Comparison of ENCODE assay signal across 18 mouse cellular contexts in genomic region chr11:119641831-119642381, GRCm38 (mm10). TPM values are rescaled to one million over a fixed set of nuclear protein-coding genes. Genes with fewer than 3 reads are reported as not detected.
A peak's percentile ranks its signal among the peaks of the same experiment; 100 is the strongest.
DNase-seq lines count a peak whose midpoint lies in the region; ATAC-seq and TF ChIP-seq lines count a peak whose summit lies in the region.
"Had no signal": no experiment of that assay in that cellular context is flagged by ENCODE, and none has a peak within 500 bp of the region (broad histone marks: within the 10 kb centered on the region; RNA-seq: fewer than 3 reads in every experiment).

No protein-coding gene starts in this region.

- no peaks in the 10 kb centered on the region for H3K36me3 ChIP-seq in heart, adult 2 months (ENCODE audit: control insufficient read depth, insufficient read depth, low read length)
- H3K36me3 ChIP-seq in midbrain, postnatal 0 days (ENCODE audit: insufficient read depth, low read length), result no peaks in the 10 kb centered on the region
- no peaks in the 10 kb centered on the region for H3K36me3 ChIP-seq in midbrain, embryonic 13.5 days
- H3K36me3 ChIP-seq in intestine, postnatal 0 days (ENCODE audit: control insufficient read depth, insufficient read depth), result no peaks in the 10 kb centered on the region
- H3K36me3 ChIP-seq: embryonic facial prominence, embryonic 13.5 days; liver, embryonic 12.5 days; midbrain, embryonic 10.5 days had no signal

- DNase-seq in heart, adult 2 months, result peak in 1 of 2 experiments; percentile 31
- no peak for DNase-seq in heart, adult 8-10 months (ENCODE audit: low spot score)
- peak; percentile 44 for DNase-seq in midbrain, postnatal 0 days (ENCODE audit: low spot score)
- peak; percentile 87 for DNase-seq in cerebellum, adult 9-10 months
- DNase-seq in lung, postnatal 36 days, result no peak
- DNase-seq: kidney, adult 18-20 months; kidney, postnatal 14 days; lung, embryonic 14.5 days; lung, postnatal 4 days; thymus, postnatal 36 days had no signal

- H3K9ac ChIP-seq in heart, adult 2 months (ENCODE audit: low read depth, low read length), result no peak overlapping the region
- H3K9ac ChIP-seq in midbrain, postnatal 0 days (replicated peaks; ENCODE audit: low read length, poor library complexity, severe bottlenecking), result no peak overlapping the region
- no peak overlapping the region for H3K9ac ChIP-seq in midbrain, embryonic 13.5 days (replicated peaks)
- H3K9ac ChIP-seq in intestine, postnatal 0 days (ENCODE audit: low read depth, low read length), result no peak overlapping the region
- H3K9ac ChIP-seq: embryonic facial prominence, embryonic 13.5 days; liver, embryonic 12.5 days; lung, embryonic 14.5 days had no signal

- TF ChIP-seq POLR2A in heart, adult 2 months (IDR thresholded peaks at IDR 0.05; ENCODE audit: insufficient read depth, low read depth, low read length), result no peak

- H3K4me3 ChIP-seq in heart, adult 2 months, result no peak overlapping the region
- no peak overlapping the region for H3K4me3 ChIP-seq in midbrain, postnatal 0 days (ENCODE audit: low read depth, low read length)
- H3K4me3 ChIP-seq in midbrain, embryonic 13.5 days (replicated peaks), result no peak overlapping the region
- no peak overlapping the region for H3K4me3 ChIP-seq in intestine, postnatal 0 days (ENCODE audit: low read depth, low read length)
- H3K4me3 ChIP-seq: embryonic facial prominence, embryonic 13.5 days; left cerebral cortex, adult 2 months; liver, embryonic 12.5 days; midbrain, embryonic 10.5 days had no signal

- H3K79me2 ChIP-seq in heart, adult 2 months (replicated peaks; ENCODE audit: control insufficient read depth, insufficient read depth, low read length), result peaks cover 11% of the 10 kb centered on the region

- TF ChIP-seq CTCF in heart, adult 2 months (IDR thresholded peaks at IDR 0.05), result no peak
- TF ChIP-seq CTCF in midbrain, postnatal 0 days (IDR thresholded peaks at IDR 0.05), result no peak
- no peak for TF ChIP-seq CTCF in intestine, postnatal 0 days (IDR thresholded peaks at IDR 0.05; ENCODE audit: low read depth)

- no peaks in the 10 kb centered on the region for H3K9me3 ChIP-seq in midbrain, postnatal 0 days (ENCODE audit: low read length)
- H3K9me3 ChIP-seq in midbrain, embryonic 13.5 days, result no peaks in the 10 kb centered on the region
- H3K9me3 ChIP-seq in intestine, postnatal 0 days (ENCODE audit: control insufficient read depth), result no peaks in the 10 kb centered on the region
- H3K9me3 ChIP-seq: embryonic facial prominence, embryonic 13.5 days; liver, embryonic 12.5 days; midbrain, embryonic 10.5 days had no signal

- intact Hi-C loops in heart, adult 2 months (cut with DNase I), result no loop called here

- no peak overlapping the region for H3K27ac ChIP-seq in heart, adult 2 months
- H3K27ac ChIP-seq in midbrain, postnatal 0 days (ENCODE audit: low read depth, low read length), result no peak overlapping the region
- H3K27ac ChIP-seq in midbrain, embryonic 13.5 days, result no peak overlapping the region
- no peak overlapping the region for H3K27ac ChIP-seq in intestine, postnatal 0 days (ENCODE audit: low read depth, low read length)
- H3K27ac ChIP-seq: embryonic facial prominence, embryonic 13.5 days; left cerebral cortex, adult 2 months; liver, embryonic 12.5 days; midbrain, embryonic 10.5 days had no signal

- TF ChIP-seq EP300 in heart, adult 2 months (IDR thresholded peaks at IDR 0.05; ENCODE audit: insufficient read depth, low read depth, low read length), result 0 out of 2 replicates have a peak, but pooled peaks have one; percentile 7

- 69% methylated on average over 9 of the region's 9 CpGs for WGBS in heart, adult 2 months
- 77% methylated on average over 9 of the region's 9 CpGs for WGBS in midbrain, postnatal 0 days
- 93% methylated on average over 9 of the region's 9 CpGs for WGBS in midbrain, embryonic 13.5 days
- 91% methylated on average over 9 of the region's 9 CpGs for WGBS in intestine, postnatal 0 days

- H3K27me3 ChIP-seq in heart, adult 2 months (ENCODE audit: control insufficient read depth, insufficient read depth, low read length), result no peaks in the 10 kb centered on the region
- no peaks in the 10 kb centered on the region for H3K27me3 ChIP-seq in midbrain, postnatal 0 days (ENCODE audit: insufficient read depth, low read length)
- no peaks in the 10 kb centered on the region for H3K27me3 ChIP-seq in midbrain, embryonic 13.5 days
- H3K27me3 ChIP-seq in intestine, postnatal 0 days (replicated peaks; ENCODE audit: control insufficient read depth, insufficient read depth, low read length), result no peaks in the 10 kb centered on the region
- H3K27me3 ChIP-seq: CH12.LX; embryonic facial prominence, embryonic 13.5 days; liver, embryonic 12.5 days had no signal

- ATAC-seq in midbrain, postnatal 0 days (ENCODE audit: low FRiP score), result no peak
- no peak for ATAC-seq in midbrain, embryonic 13.5 days
- ATAC-seq in intestine, postnatal 0 days, result no peak
- ATAC-seq: forebrain, embryonic 14.5 days; liver, embryonic 12.5 days had no signal

- no peak overlapping the region for H3K4me2 ChIP-seq in midbrain, postnatal 0 days (ENCODE audit: low read depth, low read length, poor library complexity, severe bottlenecking)
- no peak overlapping the region for H3K4me2 ChIP-seq in midbrain, embryonic 13.5 days (replicated peaks)
- no peak overlapping the region for H3K4me2 ChIP-seq in intestine, postnatal 0 days (replicated peaks; ENCODE audit: low read depth)
- H3K4me2 ChIP-seq: embryonic facial prominence, embryonic 13.5 days; liver, embryonic 12.5 days; lung, embryonic 14.5 days had no signal

- H3K4me1 ChIP-seq in heart, adult 2 months (ENCODE audit: control insufficient read depth, insufficient read depth, low read length), result peaks cover 10% of the 10 kb centered on the region
- H3K4me1 ChIP-seq in midbrain, postnatal 0 days (ENCODE audit: insufficient read depth, low read length), result peaks cover 14% of the 10 kb centered on the region; the same call in 1 of the 2 replicates
- H3K4me1 ChIP-seq in midbrain, embryonic 13.5 days (replicated peaks), result peaks cover 39% of the 10 kb centered on the region
- H3K4me1 ChIP-seq in intestine, postnatal 0 days (replicated peaks; ENCODE audit: control insufficient read depth, insufficient read depth, low read length), result no peaks in the 10 kb centered on the region

RNA-seq across cellular contexts. Expression of gene Rptor, which starts 39.2 kb away (rescaled TPM):
- total RNA-seq in heart, adult 2 months (2021), result 10 to 100 TPM; 32.1 to 32.4 TPM
- polyA plus RNA-seq in heart, adult 2 months (2012; rRNA removed), result 19.7 and 20.6 TPM in 2 replicates
- total RNA-seq in heart, adult 8-10 months (2022), result 10 to 100 TPM; 30.3 to 35.6 (median 32.7) TPM
- 64.8 and 65.0 TPM in 2 replicates for total RNA-seq in midbrain, postnatal 0 days (2014; rRNA removed)
- polyA plus RNA-seq in midbrain, postnatal 0 days (2015; fragmentation: Nextera tagmentation; extraction: Ambion mirVana), result 8.5 TPM in 2 replicates
- polyA plus RNA-seq in midbrain, embryonic 13.5 days (2015; fragmentation: Nextera tagmentation; extraction: Ambion mirVana), result 9.7 and 11.7 TPM in 2 replicates
- polyA plus RNA-seq in intestine, postnatal 0 days (2015; fragmentation: Nextera tagmentation; extraction: Ambion mirVana), result 5.1 and 5.7 TPM in 2 replicates

Comparison
In these comparisons a context has a peak if more than half of its experiments do, and no peak if none do; other contexts are left out.
1. DNase-seq: peak in midbrain, postnatal 0 days (single experiment) and cerebellum, adult 9-10 months (single experiment); none in heart, adult 8-10 months (single experiment) and lung, postnatal 36 days (single experiment).